Mouse (Mus musculus) midbrain, embryonic 15.5 days (tissue): ENCODE measurements at regions not wholly inside any gene's neighbourhood (a gene's known extent, or its start where the extent isn't known, plus 50 kb on each side); places are given as distances from the start of the nearest gene placed in this dataset.

ENCODE experiments used
- ATAC-seq: fragments of 200-750 bp; cut with Nextera tagmentation; replicated peaks from 2 replicates; pipeline ENCODE4 v1.8.0; 2017; ENCODE audit warnings: moderate TSS enrichment
- H3K27ac ChIP-seq: fragments of 300-500 bp; sonication (generic); 2 replicates; pipeline ENCODE4 v1.5.1; 2015; ENCODE audit warnings: mild to moderate bottlenecking, inconsistent platforms
- H3K27me3 ChIP-seq: fragments of 300-500 bp; sonication (generic); replicated peaks from 2 replicates; pipeline ENCODE4 v1.6.1; 2015; ENCODE audit warnings: inconsistent platforms
- H3K36me3 ChIP-seq: fragments of 300-500 bp; sonication (generic); replicated peaks from 2 replicates; pipeline ENCODE4 v1.6.1; 2015; ENCODE audit warnings: inconsistent platforms
- H3K4me1 ChIP-seq: fragments of 300-500 bp; sonication (generic); 2 replicates; pipeline ENCODE4 v1.6.1; 2015; ENCODE audit warnings: inconsistent platforms
- H3K4me2 ChIP-seq: fragments of 300-500 bp; sonication (generic); 2 replicates; pipeline ENCODE4 v1.6.1; 2015; ENCODE audit warnings: inconsistent platforms, mild to moderate bottlenecking, moderate library complexity
- H3K4me3 ChIP-seq: fragments of 300-500 bp; sonication (generic); 2 replicates; pipeline ENCODE4 v1.5.1; 2015; ENCODE audit warnings: mild to moderate bottlenecking, inconsistent platforms
- H3K9ac ChIP-seq: fragments of 300-500 bp; sonication (generic); 2 replicates; pipeline ENCODE4 v1.6.1; 2015; ENCODE audit warnings: mild to moderate bottlenecking, inconsistent platforms
- H3K9me3 ChIP-seq: fragments of 300-500 bp; sonication (generic); 2 replicates; pipeline ENCODE4 v1.6.1; 2016; ENCODE audit warnings: inconsistent platforms
- WGBS: fragments of 180-500 bp; shearing (Covaris S2); methylation state at CpG from one replicate; pipeline ENCODE4 v1.1.7; 2015; ENCODE audit warnings: mixed read lengths; 5-methylcytosine and 5-hydroxymethylcytosine counted together

DNA sequence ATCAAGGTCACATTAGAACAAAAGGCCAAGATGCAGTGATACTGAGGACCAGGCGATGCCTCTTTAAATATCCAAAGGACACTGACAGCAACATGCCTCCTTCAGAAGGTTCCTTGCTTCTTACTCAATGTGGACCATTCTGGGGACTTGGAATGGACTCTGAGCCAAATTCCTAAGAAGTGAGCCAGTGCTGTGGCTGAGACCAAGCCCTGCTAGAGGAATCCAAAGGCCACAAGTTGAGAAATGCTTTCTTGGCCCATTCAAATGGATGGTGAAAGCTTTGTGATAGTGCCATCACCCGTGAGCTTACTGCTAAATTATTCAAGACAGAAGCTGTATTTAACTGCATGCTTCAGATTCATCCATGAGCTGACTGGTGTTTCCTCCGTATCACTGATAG is 352.8 kb upstream of the Gm26657 start:
- H3K27me3 ChIP-seq: no peaks in the 10 kb centered on the region
- no peak overlapping the region for H3K9ac ChIP-seq
- no peaks in the 10 kb centered on the region for H3K36me3 ChIP-seq
- no peak overlapping the region for H3K4me2 ChIP-seq
- ATAC-seq: no peak
- H3K4me3 ChIP-seq: no peak overlapping the region
- H3K4me1 ChIP-seq: no peaks in the 10 kb centered on the region
- H3K9me3 ChIP-seq: no peaks in the 10 kb centered on the region
- H3K27ac ChIP-seq: no peak overlapping the region
- 49% methylated on average over 3 of the region's 3 CpGs for WGBS

DNA sequence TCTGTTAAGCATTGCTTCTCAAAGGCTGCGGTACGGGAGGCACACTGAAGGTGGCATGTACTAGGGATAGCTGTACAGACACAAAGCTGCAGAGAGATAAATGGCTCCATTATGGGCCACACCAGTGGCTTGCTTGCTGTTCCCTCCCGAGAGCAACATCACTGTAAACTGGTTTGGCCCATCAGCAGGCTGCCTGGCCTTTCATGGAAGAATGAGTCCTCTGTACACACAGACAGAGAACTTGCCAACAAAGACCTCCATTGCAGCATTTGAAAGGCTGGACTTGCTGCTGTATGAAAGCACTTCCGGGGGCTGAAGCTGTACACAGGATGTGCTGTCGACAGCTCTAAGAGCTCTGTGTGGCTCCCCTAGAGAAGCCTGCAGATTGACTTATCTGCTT is 364.1 kb upstream of the Gm26657 start:
- ATAC-seq: no peak
- H3K9ac ChIP-seq: no peak overlapping the region
- no peaks in the 10 kb centered on the region for H3K4me1 ChIP-seq
- H3K4me3 ChIP-seq: no peak overlapping the region
- H3K27me3 ChIP-seq: no peaks in the 10 kb centered on the region
- H3K27ac ChIP-seq: no peak overlapping the region
- no peak overlapping the region for H3K4me2 ChIP-seq
- no peaks in the 10 kb centered on the region for H3K36me3 ChIP-seq
- no peaks in the 10 kb centered on the region for H3K9me3 ChIP-seq
- 56% methylated on average over 5 of the region's 5 CpGs for WGBS

GRCm38 (mm10) chr4:56374466-56374865 is 365.4 kb upstream of the Gm26657 start:
- Histone ChIP-seq H3K27ac (no peak overlapping the region), H3K9ac (no peak overlapping the region), H3K27me3 (no peaks in the 10 kb centered on the region), H3K9me3 (no peaks in the 10 kb centered on the region), H3K4me1 (no peaks in the 10 kb centered on the region), H3K36me3 (no peaks in the 10 kb centered on the region), H3K4me3 (no peak overlapping the region), H3K4me2 (no peak overlapping the region)
- ATAC-seq: no peak
- 89% methylated on average over 3 of the region's 3 CpGs for WGBS

DNA sequence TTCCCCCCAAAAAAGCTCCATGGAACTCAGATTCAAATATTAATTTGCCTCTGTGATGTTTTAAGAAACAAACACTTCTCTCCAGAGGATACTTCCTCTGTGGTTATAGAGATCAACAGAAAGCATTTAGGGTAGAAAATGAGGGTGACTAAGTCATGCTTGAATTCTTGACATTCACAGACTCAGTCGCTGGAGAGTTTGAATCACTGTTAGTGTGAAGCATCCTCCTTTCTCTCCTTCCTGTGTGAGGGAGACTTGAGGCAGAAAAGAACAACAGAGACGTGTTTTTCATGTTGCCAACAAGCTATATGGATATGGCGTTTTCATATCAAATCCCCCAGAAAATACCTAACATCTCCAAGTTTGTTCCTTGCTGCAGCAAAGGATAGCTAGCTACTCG is 366.1 kb upstream of the Gm26657 start:
- Histone ChIP-seq H3K27ac (no peak overlapping the region), H3K36me3 (no peaks in the 10 kb centered on the region), H3K27me3 (no peaks in the 10 kb centered on the region), H3K9ac (no peak overlapping the region), H3K4me2 (no peak overlapping the region), H3K9me3 (no peaks in the 10 kb centered on the region), H3K4me3 (no peak overlapping the region), H3K4me1 (no peaks in the 10 kb centered on the region)
- WGBS: 83% methylated on average over 4 of the region's 4 CpGs
- no peak for ATAC-seq

DNA sequence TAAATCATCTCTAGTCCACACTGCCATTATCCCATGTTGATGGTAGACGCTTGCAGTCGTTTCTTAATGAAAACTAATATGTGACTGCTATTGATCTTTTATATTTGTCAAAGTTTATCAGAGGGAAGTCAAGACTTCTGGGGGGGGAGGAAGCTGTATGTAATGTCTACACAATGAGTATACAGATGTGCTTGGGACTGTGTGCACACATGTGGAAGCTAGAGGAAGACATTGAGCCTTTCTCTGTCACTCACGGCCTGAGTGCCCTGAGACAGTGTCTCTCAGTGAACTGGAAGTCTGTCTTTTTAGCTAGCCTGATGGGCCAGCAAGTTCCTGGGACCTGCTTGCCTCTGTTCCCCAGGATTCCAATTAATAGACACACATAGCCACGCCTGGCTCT is 366.7 kb upstream of the Gm26657 start:
- Histone ChIP-seq H3K4me2 (no peak overlapping the region), H3K27me3 (no peaks in the 10 kb centered on the region), H3K4me3 (no peak overlapping the region), H3K9me3 (no peaks in the 10 kb centered on the region), H3K36me3 (no peaks in the 10 kb centered on the region), H3K9ac (no peak overlapping the region), H3K4me1 (no peaks in the 10 kb centered on the region), H3K27ac (no peak overlapping the region)
- ATAC-seq: no peak
- WGBS: 91% methylated on average over 4 of the region's 4 CpGs

DNA sequence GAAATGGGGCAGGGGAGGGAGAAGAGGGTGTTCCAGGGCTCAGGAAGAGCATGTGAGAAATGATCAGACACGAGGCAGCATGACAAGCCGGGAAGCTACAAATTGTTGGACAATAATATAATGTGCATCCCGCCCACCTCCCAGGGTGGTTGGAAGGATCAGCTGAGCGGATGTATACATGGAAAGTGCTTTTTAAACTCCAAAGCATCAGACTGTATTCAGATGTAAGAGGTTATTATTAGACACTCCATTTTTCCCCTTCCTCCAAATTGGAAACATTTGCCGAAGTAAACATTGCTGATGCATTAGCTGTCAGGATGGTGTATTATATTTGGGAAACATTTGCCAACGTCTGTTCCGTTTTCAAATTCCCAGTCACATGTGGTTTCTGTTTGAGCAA is 367.2 kb upstream of the Gm26657 start:
- no peaks in the 10 kb centered on the region for H3K36me3 ChIP-seq
- H3K9me3 ChIP-seq: no peaks in the 10 kb centered on the region
- no peaks in the 10 kb centered on the region for H3K27me3 ChIP-seq
- 78% methylated on average over 7 of the region's 7 CpGs for WGBS
- no peak overlapping the region for H3K4me2 ChIP-seq
- H3K4me1 ChIP-seq: no peaks in the 10 kb centered on the region
- H3K27ac ChIP-seq: no peak overlapping the region
- no peak overlapping the region for H3K4me3 ChIP-seq
- ATAC-seq: no peak
- H3K9ac ChIP-seq: no peak overlapping the region

- WGBS: 83% methylated on average over 6 of the region's 6 CpGs
- Histone ChIP-seq H3K9me3 (no peaks in the 10 kb centered on the region), H3K4me1 (no peaks in the 10 kb centered on the region), H3K27ac (no peak overlapping the region), H3K4me3 (no peak overlapping the region), H3K27me3 (no peaks in the 10 kb centered on the region), H3K9ac (no peak overlapping the region), H3K36me3 (no peaks in the 10 kb centered on the region), H3K4me2 (no peak overlapping the region)
- ATAC-seq: no peak
Observed at GRCm38 (mm10) chr4:56364594-56364993, 375.3 kb upstream of the Gm26657 start.

DNA sequence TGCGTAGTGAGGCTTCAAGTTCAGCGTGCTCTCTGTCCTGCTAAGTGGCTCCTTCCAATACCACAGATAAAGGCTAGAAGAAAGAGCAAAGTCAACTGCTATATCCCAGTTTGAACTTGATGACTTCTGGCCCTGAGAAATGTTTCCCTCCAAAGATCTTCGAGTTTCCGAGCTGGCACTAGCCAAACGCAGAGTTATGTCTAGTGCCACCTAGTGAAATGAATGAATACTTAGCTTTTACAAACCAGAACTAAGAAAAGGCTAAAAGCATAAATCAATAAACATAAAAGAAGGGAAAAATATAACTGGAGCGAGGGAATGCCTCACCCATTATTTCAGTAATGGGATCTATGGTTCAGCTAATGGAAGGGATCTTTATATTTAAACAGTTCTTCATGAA is 377.7 kb upstream of the Gm26657 start:
- Histone ChIP-seq H3K27ac (no peak overlapping the region), H3K4me3 (no peak overlapping the region), H3K4me2 (no peak overlapping the region), H3K9me3 (no peaks in the 10 kb centered on the region), H3K27me3 (no peaks in the 10 kb centered on the region), H3K9ac (no peak overlapping the region), H3K4me1 (no peaks in the 10 kb centered on the region), H3K36me3 (no peaks in the 10 kb centered on the region)
- ATAC-seq: no peak
- 54% methylated on average over 6 of the region's 6 CpGs for WGBS

DNA sequence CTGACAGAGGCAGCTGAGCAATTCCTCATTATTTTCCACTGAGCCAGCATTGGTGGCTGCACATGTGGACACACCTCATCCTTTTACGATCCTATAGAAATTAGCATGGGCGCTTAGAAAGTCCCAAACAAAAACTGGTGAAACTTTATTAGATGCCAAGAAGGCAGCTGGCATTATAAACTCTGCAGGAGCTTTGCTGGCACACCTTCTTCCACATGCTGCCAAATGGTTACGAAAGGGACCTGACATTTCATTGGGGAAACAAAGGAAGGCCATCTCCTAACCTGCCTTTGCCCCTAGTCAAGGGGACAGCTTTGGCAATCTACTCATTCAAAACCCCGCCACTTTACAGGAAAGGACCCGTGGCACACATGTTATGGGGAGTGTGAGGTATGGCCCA is 390.7 kb upstream of the Gm26657 start:
- no peak overlapping the region for H3K27ac ChIP-seq
- no peak for ATAC-seq
- no peaks in the 10 kb centered on the region for H3K9me3 ChIP-seq
- no peaks in the 10 kb centered on the region for H3K36me3 ChIP-seq
- no peak overlapping the region for H3K4me3 ChIP-seq
- H3K27me3 ChIP-seq: no peaks in the 10 kb centered on the region
- H3K4me2 ChIP-seq: no peak overlapping the region
- 88% methylated on average over 5 of the region's 5 CpGs for WGBS
- H3K4me1 ChIP-seq: no peaks in the 10 kb centered on the region
- H3K9ac ChIP-seq: no peak overlapping the region

GRCm38 (mm10) chr4:56325156-56325555 is 414.7 kb upstream of the Gm26657 start:
- Histone ChIP-seq H3K4me1 (no peaks in the 10 kb centered on the region), H3K9me3 (no peaks in the 10 kb centered on the region), H3K4me3 (no peak overlapping the region), H3K36me3 (no peaks in the 10 kb centered on the region), H3K4me2 (no peak overlapping the region), H3K27me3 (no peaks in the 10 kb centered on the region), H3K27ac (no peak overlapping the region), H3K9ac (no peak overlapping the region)
- ATAC-seq: no peak
- 91% methylated on average over 5 of the region's 5 CpGs for WGBS

- ATAC-seq: no peak
- no peak overlapping the region for H3K9ac ChIP-seq
- H3K27me3 ChIP-seq: no peaks in the 10 kb centered on the region
- H3K9me3 ChIP-seq: no peaks in the 10 kb centered on the region
- no peak overlapping the region for H3K4me3 ChIP-seq
- H3K4me1 ChIP-seq: no peaks in the 10 kb centered on the region
- no peak overlapping the region for H3K27ac ChIP-seq
- no peak overlapping the region for H3K4me2 ChIP-seq
- H3K36me3 ChIP-seq: no peaks in the 10 kb centered on the region
- WGBS: 79% methylated on average over 4 of the region's 4 CpGs
Observed at GRCm38 (mm10) chr4:56319134-56319533, 420.7 kb upstream of the Gm26657 start.

DNA sequence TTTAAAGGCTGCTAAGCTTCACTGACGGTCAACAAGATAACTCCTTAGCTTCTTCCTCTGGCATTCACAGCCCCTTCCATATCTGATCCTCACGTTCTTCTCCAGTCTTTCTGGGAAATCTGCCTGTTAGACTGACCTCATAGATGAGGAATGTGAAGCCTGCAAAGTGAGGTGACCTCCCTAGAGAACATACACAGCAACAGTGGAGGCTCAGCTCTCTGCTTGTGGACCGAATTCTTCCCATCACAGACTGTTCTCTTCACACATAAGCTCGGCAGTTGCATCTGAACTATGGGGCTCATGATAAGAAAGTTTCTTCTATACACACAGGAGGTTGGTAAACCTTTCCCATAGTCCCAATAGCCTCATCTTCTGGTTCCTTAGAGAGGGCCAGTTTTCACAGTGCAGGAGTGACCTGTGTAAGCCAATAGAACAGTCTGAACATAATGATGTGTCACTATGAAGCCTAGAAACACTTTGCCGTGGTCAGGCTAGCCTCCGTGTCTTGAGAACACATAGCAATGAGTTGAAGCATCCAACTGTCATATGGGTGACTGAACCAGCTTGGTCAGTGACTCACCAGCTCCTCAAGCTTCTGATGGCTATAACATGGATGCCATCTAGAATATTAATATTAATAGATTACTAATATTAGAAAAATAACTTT is 434.1 kb upstream of the Gm26657 start:
- Histone ChIP-seq H3K27ac (no peak overlapping the region), H3K9ac (no peak overlapping the region), H3K36me3 (no peaks in the 10 kb centered on the region), H3K4me2 (no peak overlapping the region), H3K4me1 (no peaks in the 10 kb centered on the region), H3K9me3 (no peaks in the 10 kb centered on the region), H3K4me3 (no peak overlapping the region), H3K27me3 (no peaks in the 10 kb centered on the region)
- 86% methylated on average over 6 of the region's 6 CpGs for WGBS
- ATAC-seq: no peak

GRCm38 (mm10) chr4:56304275-56304674 is 435.6 kb upstream of the Gm26657 start:
- Histone ChIP-seq H3K4me3 (no peak overlapping the region), H3K9ac (no peak overlapping the region), H3K4me1 (no peaks in the 10 kb centered on the region), H3K27me3 (no peaks in the 10 kb centered on the region), H3K27ac (no peak overlapping the region), H3K9me3 (no peaks in the 10 kb centered on the region), H3K36me3 (no peaks in the 10 kb centered on the region), H3K4me2 (no peak overlapping the region)
- ATAC-seq: no peak
- WGBS: 42% methylated on average over 2 of the region's 2 CpGs
